Mouse (Mus musculus) heart, adult 9 months (tissue): ENCODE measurements around the gene Aadacl3.

Experiments used
- DNase-seq, 2 experiments: peaks; one replicate each; pipeline ENCODE4 v3.0.0; 2022; ENCODE audit warnings: low spot score in 2 of 2

The Aadacl3 gene

GRCm38 (mm10) chr4:144463656-144464055 is at the start of gene Aadacl3:
Gene Aadacl3 (minus strand): TSS chr4:144463756.
- DNase-seq = no peak

DNA sequence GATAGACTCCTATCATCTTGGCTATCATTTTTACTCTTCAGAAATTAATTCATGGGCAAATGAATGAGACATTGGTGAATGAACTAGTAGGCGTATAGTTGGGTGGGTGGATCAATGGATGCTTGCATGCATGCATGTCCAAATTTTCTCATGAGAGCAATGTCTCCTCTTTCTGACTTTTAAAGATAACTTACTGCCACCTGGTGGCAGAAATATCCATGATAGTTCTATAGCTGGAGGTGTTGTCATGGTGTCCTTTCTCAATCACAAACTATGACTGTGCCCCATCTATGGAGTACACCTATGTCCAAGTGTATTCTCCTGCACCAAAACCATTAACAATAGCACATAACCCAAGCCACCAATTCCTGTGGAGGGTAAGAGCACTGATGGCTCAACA is 43.0 kb upstream of the Aadacl3 start:
- DNase-seq = no peak

GRCm38 (mm10) chr4:144493331-144493730 is 29.8 kb upstream of the Aadacl3 start:
- DNase-seq = no peak

DNA sequence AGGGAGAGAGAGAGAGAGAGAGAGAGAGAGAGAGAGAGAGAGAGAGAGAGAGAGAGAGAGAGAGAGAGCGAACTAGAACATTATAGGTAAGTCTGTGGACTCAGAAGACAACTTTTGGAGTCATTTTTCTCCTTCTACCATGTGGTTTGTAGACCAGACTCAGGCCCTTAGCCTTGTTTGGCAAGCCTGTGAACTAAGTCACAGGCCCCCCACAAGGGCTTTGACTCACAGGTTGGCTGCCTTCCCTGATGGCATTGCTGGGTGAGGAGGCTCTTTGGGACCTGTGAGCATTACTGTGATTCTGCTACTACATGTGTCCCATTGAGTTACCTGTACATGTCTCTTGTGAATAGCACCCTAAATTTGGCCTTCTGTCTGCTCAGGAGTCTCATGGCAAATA is 4.5 kb upstream of the Aadacl3 start:
- no peak for DNase-seq

GRCm38 (mm10) chr4:144465206-144465605 is 1.6 kb upstream of the Aadacl3 start:
- no peak for DNase-seq

GRCm38 (mm10) chr4:144453217-144453616 is 10.3 kb downstream of the Aadacl3 start, which contains the start of gene Gm9944:
Gene Gm9944 (minus strand): TSS chr4:144453317.
- no peak for DNase-seq

DNA sequence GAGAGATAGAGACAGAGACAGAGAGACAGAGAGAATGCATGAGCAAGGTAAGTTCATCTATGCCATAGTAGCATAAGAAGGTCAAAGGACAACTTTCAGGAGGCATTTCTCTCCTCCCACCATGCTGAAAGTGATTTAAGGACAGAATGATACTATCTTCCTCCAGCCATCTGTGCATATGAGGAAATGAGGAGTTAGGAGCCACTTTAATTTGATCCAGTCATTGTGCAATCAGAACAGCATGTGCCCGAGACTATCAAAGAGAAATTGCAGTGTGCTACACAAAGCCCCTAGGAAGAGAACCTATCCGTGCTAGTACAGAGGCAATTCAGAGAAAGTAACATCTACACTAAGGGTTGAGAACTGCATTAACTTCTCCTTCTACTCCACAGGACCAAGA is 15.0 kb downstream of the Aadacl3 start:
- no peak for DNase-seq

- no peak for DNase-seq
Measured at GRCm38 (mm10) chr4:144441582-144441981, 22.0 kb downstream of the Aadacl3 start.

GRCm38 (mm10) chr4:144441095-144441494 is 22.5 kb downstream of the Aadacl3 start:
- DNase-seq = no peak

GRCm38 (mm10) chr4:144438672-144439071 is 24.9 kb downstream of the Aadacl3 start, which contains the start of gene 1700012P22Rik:
Gene 1700012P22Rik (minus strand): TSS chr4:144438772.
- no peak for DNase-seq

GRCm38 (mm10) chr4:144433216-144433615 is 30.3 kb downstream of the Aadacl3 start:
- DNase-seq = no peak

GRCm38 (mm10) chr4:144430723-144431122 is 32.8 kb downstream of the Aadacl3 start:
- DNase-seq = no peak

GRCm38 (mm10) chr4:144428868-144429267 is 34.7 kb downstream of the Aadacl3 start:
- no peak for DNase-seq

GRCm38 (mm10) chr4:144424590-144424989 is 39.0 kb downstream of the Aadacl3 start:
- no peak for DNase-seq

DNA sequence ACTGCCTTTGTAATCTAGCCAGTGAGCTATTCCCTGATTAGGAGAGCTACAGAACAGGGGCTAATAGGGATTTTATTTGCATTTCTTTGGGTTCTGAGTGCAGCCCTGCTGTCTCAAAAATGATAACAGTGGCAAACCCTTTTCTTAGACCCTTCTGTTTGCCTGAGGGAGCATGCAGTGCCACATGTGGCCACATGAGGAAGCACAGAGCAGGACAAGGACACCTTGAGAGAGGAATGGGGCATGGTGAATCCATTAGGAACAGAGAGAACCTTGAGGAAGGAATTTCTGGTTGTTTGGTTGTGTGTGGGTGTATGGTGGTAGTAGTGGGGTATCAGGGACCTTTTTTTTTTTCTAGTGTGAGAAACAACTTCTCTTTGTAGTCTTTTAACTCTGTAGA is 42.9 kb downstream of the Aadacl3 start:
- DNase-seq = no peak

DNA sequence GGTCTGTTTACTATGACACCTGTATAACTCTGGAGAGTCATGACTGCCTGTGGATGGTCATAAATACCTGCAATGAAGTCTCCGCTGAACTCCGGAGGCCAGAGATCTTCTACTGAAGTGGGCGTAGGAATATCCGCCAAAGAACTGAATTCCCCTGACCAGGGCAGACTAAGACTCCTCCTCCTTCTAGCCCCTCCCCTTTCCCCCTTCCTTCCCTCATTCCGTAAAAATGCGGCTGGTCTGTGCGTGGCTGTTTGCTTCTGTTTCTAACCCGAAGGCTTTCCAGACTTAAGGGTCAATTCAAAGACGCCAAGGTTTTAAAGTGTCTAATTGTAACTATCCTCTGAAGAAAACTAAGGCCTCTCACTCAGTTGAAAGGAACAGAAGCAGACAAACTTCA is 55.3 kb downstream of the Aadacl3 start, which contains the start of gene Pramef12:
TSS of gene Pramef12 (minus strand) at position 175 of the 400 bp plus-strand sequence.
- no peak for DNase-seq

GRCm38 (mm10) chr4:144406261-144406660 is 57.3 kb downstream of the Aadacl3 start:
- DNase-seq = no peak

- no peak for DNase-seq
Measured at GRCm38 (mm10) chr4:144404456-144405086, 59.0 kb downstream of the Aadacl3 start.
